Mouse (Mus musculus) lung, adult 2 months (tissue): ENCODE data around the gene Igsf3. TPM values are rescaled to one million over a fixed set of nuclear protein-coding genes. Genes with fewer than 3 reads are reported as not detected.

Source experiments
- DNase-seq: peaks from one replicate; pipeline ENCODE4 v3.0.0; 2022
- H3K4me1 ChIP-seq: fragments of 200-500 bp; 2 replicates; pipeline ENCODE4 v1.6.1; 2011; ENCODE audit warnings: low read length; ENCODE audit not compliant: control insufficient read depth, insufficient read depth
- H3K4me3 ChIP-seq: fragments of 200-500 bp; replicated peaks from 2 replicates; pipeline ENCODE3; 2011; ENCODE audit warnings: low read depth, mild to moderate bottlenecking, control low read depth, low read length; ENCODE audit errors: extremely low read depth
- CTCF ChIP-seq: fragments of 200-500 bp; IDR thresholded peaks from 2 replicates; pipeline ENCODE4 v1.5.1; 2011; ENCODE audit warnings: mild to moderate bottlenecking, low read length, control low read depth; ENCODE audit not compliant: insufficient read depth
- POLR2A ChIP-seq: fragments of 200-500 bp; IDR thresholded peaks from 2 replicates; pipeline ENCODE4 v1.6.1; 2011; ENCODE audit warnings: low read depth, mild to moderate bottlenecking, control low read depth, low read length, borderline replicate concordance; ENCODE audit errors: extremely low read depth
- WGBS: fragments of 180-500 bp; shearing (Covaris S2); methylation state at CpG from one replicate; pipeline ENCODE4 v1.1.7; 2018; 5-methylcytosine and 5-hydroxymethylcytosine counted together
- polyA plus RNA-seq: library from polyadenylated mRNA; depleted of rRNA; stranded (reverse); fragments of >200 nt; gene quantifications from 2 replicates; pipeline ENCODE4 v1.2.3, GENCODE M21; 2012

Gene Igsf3
- polyA plus RNA-seq, 1 experiment: 7.3 TPM

DNA sequence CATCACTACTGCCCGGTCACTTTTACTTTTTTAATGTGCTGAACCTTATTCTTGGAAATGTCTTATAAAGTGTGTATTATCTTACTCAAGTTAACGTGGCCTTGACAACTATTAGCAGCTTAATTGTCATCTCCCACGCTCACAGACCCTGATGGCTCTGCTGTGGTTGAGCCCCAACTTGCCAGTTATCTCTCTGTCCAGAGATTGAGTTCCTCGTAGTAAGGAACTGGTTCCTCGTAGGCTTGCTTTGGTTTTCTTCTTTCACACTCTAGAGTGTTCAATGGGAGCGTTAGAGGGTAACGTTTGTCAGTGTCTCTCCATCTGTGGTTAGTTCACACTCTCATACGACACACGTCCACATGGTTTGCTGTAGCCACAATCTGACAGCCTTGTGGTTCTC lies 92.8 kb downstream of the Igsf3 start:
- Histone ChIP-seq H3K4me1 (no peaks in the 10 kb centered on the region), H3K4me3 (no peak overlapping the region)
- no peak for DNase-seq
- WGBS: 84% methylated on average over 9 of the region's 9 CpGs
- no peak for TF ChIP-seq POLR2A
- no peak for TF ChIP-seq CTCF

DNA sequence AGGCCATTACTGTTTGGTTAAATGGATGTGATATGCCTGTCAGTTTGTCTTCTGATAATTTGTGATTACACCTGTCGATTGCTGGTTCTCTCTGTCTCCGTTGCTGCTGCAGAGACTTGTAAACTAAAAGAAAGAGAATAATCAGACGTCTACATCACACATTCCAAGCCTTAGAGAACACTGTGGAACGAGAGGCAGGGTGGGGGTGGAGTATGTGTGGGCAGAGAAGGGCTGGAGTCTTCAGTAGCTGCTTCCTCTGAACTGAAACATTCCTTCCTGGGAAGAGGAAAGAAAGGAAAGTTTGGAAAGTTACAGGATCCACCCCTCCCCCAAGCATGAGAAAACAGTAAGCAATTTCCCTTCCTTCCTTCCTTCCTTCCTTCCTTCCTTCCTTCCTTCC lies 95.0 kb downstream of the Igsf3 start:
- no peaks in the 10 kb centered on the region for H3K4me1 ChIP-seq
- TF ChIP-seq CTCF: no peak
- WGBS: 30% methylated on average over 4 of the region's 4 CpGs
- H3K4me3 ChIP-seq: no peak overlapping the region
- DNase-seq: no peak

DNA sequence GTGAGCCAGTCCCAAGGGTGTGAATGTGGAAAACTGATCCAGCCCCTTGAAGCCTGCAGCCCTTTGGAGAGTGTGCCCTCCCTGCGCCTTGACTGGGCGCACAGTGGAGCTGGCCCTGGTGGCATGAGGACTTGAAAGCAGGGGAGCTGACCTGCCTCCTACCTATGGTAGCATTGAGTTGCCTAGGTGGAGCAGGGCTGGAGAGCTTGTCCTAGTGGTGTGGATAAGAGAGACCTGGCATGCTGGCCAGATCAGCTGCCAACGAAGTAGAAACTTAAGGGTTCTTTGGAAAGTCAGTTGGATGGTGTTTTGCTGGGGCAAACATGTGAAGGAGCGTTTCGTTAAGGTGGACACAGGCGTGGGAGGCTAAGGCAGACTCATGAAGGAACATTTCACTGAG lies 105.1 kb downstream of the Igsf3 start:
- TF ChIP-seq POLR2A: no peak
- TF ChIP-seq CTCF: no peak
- Histone ChIP-seq H3K4me1 (no peaks in the 10 kb centered on the region), H3K4me3 (no peak overlapping the region)
- no peak for DNase-seq
- WGBS: 74% methylated on average over 6 of the region's 6 CpGs

DNA sequence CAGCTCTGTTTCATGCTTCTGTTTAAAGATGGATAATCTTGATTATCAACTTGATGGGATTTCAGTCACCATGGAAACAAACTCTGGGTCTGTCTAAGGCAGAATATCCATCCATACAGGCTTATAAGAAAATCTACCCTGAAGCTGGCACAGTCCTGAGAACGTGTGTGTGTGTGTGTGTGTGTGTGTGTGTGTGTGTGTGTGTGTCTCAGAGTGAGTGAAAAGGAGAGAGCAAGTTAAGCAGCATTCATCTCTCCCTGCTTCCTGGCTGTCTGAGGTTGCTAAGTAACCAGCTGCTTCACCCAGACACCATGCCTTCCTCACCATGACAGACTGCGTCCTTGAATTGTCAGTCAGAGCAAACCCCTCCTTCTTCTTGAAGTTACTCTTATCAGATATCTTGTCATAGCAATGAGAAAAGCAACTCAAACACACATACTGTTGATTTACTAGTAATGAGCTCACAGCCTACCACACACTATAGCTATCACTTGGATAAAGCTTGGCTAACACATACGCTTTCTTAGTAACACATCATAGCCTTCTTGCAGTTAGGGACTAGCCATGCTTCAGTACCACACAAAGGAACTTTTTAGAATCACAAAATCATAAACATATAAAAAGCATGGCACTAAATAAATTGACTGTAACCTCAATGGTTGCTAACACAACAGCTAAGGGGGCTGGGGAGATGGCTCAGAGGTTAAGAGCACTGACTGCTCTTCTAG lies 106.5 kb downstream of the Igsf3 start:
- H3K4me1 ChIP-seq: no peaks in the 10 kb centered on the region
- 53% methylated on average over 3 of the region's 3 CpGs for WGBS
- no peak for DNase-seq
- TF ChIP-seq POLR2A (no peak), CTCF (no peak)
- no peak overlapping the region for H3K4me3 ChIP-seq

DNA sequence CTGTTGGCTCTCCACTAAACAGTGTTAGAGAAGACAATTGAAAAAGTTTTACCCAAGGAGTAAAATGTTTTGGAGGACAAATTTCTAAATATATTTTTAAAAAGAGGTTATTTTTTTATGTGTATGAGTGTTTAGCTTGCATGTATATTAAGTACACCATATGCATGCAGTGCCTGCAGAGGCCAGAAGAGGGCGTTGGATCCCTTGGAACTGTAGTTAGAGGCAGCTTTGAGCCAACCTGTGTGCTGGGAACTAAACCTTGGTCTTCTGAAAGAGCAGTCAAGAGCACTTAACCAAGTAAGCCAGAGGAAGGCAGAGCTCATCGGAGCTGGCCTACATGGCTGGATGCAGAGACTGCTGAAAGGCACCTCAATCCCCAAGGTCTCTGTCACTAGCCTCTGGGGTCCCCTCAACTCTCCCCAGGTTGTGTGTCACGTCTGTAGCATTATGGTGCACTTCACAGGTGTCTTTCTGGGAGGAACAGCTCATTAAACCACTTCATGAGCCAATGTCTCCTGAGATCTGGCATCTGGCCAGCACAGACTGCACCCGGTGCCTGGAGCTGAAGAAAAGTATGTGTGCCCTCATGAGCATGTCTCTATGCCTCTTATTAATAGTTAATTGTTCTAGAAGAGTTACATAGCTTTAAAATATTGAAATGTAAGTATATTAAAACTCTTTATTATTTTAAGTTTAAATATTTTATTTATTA lies 109.3 kb downstream of the Igsf3 start:
- TF ChIP-seq CTCF (no peak), POLR2A (no peak)
- no peak overlapping the region for H3K4me3 ChIP-seq
- H3K4me1 ChIP-seq: no peaks in the 10 kb centered on the region
- WGBS: 28% methylated on average over 4 of the region's 4 CpGs
- no peak for DNase-seq

DNA sequence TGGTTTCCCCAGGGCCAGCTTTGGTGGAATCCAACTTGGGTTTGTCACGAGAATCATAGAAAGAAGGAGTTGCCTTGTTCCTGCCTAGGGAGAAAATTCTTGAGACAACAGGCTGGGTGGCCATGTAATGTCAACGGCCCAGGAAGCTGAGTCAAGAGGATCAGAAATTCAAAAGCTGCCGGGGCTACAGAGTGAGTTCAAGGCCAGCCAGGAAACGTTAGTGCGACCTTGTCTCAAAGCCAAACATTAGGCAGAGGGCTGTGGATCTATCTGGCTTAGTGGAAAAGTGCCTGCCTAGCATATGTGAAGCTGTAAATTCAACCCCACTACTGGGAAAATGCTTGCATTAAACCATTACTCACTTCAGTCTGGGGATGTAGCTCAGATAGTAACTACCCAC lies 110.6 kb downstream of the Igsf3 start:
- DNase-seq: no peak
- no peak for TF ChIP-seq POLR2A
- no peak for TF ChIP-seq CTCF
- no peaks in the 10 kb centered on the region for H3K4me1 ChIP-seq
- H3K4me3 ChIP-seq: no peak overlapping the region
- WGBS: 70% methylated on average over 5 of the region's 5 CpGs

DNA sequence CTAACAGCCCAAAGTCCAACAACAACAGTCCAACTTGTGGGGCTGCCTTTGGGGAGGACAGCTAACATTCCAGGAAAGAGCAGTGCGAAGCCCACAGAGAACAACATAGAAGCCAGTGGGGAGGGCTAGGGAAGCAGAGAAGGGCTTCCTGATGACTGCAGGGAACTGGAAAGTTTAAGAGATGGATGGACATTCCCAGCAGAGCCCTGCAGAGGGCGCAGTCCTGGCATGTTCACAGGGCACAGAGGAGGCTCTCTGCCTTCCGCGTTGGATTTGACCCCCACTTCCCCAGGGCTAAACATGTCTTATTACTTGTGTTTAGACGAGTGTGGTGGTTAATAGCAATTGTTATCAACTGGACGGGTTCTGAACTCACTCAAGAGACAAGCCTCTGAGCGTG lies 111.3 kb downstream of the Igsf3 start:
- Histone ChIP-seq H3K4me1 (no peaks in the 10 kb centered on the region), H3K4me3 (no peak overlapping the region)
- WGBS: 69% methylated on average over 7 of the region's 7 CpGs
- DNase-seq: no peak
- TF ChIP-seq POLR2A (no peak), CTCF (peak; percentile 33; the same call in 1 of the 2 replicates)

DNA sequence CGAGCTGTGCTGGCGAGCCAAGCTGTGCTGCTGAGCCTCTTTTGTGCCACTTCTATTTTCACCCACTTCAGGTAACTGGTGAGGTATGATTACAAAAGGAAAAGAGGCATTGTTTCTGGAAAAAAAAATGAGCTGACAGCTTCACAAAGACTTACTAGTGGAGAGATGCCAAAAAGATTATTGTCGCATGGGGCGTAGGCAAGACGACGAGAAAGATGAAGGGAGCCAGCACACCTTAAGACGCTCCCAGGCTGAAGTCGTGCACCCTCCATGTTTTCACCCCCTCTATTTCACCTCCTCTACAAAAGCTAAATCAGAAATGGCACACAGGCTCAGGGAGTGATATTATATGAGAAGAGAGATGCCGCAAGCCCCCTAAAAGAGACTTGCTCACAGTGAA lies 113.6 kb downstream of the Igsf3 start:
- H3K4me1 ChIP-seq: 0 out of 2 replicates have a peak, but pooled peaks cover 3% of the 10 kb centered on the region
- TF ChIP-seq POLR2A: no peak
- TF ChIP-seq CTCF: no peak
- no peak overlapping the region for H3K4me3 ChIP-seq
- no peak for DNase-seq
- WGBS: 60% methylated on average over 9 of the region's 9 CpGs

DNA sequence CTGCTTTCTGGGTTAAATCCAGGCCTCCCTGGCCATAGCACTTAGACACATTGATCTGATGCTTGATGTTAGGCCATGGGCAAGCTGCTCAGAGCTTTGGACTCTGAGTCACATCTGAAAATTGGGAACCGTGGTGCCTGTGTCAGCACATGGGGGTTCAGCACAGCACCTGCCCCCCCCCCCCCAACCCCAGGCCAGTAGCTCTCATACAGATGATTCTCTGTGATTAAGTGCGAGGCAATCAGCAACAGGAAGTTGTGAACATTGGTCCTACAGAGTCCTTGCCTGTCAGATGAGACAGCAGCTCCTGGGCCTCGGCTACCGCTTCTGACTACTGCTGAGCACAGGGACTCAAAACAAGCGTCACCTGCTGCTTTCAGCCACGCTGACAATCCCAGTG lies 116.0 kb downstream of the Igsf3 start:
- H3K4me1 ChIP-seq: 0 out of 2 replicates have a peak, but pooled peaks cover 3% of the 10 kb centered on the region
- no peak overlapping the region for H3K4me3 ChIP-seq
- no peak for DNase-seq
- no peak for TF ChIP-seq CTCF
- TF ChIP-seq POLR2A: no peak
- WGBS: 83% methylated on average over 6 of the region's 6 CpGs

DNA sequence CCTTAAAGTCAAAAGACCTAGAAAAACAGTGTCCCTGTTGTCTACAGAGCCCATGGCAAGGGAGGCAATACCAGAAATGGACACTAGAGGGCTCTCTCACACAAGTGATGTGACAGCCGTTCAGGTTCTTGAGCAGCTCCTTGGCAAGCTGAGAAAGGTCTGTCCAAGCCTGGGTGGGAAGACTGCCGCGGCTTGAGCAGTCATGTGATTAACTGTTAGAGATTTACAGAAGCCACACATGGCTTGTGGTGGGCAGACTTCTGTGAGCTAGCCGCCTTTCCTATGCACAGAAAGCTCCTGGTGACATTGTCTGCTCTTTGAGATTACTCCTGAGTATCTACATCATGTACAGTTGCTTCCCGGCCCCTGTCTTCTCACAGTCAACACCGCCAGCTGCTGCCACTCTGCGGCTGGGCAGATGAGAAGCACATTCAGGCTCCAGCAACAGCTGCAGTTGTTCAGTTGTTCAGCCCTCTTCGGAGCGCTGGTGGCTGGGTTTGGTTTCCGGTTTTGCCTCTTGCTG lies 117.1 kb downstream of the Igsf3 start:
- 33% methylated on average over 10 of the region's 10 CpGs for WGBS
- Histone ChIP-seq H3K4me1 (0 out of 2 replicates have a peak, but pooled peaks cover 3% of the 10 kb centered on the region), H3K4me3 (no peak overlapping the region)
- peak; percentile 81 for DNase-seq
- TF ChIP-seq POLR2A (no peak), CTCF (peak; percentile 87)
